Mouse (Mus musculus): Measurements from ENCODE around the gene Pax9.
A peak's percentile ranks its signal among the peaks of the same experiment; 100 is the strongest.

The Pax9 gene

GRCm38 (mm10) chr12:56691427-56692079 is at the start of gene Pax9:
Gene Pax9, plus strand, starts transcription at chr12:56691767.
- DNase-seq (ENCODE audit: low read depth): no peak

GRCm38 (mm10) chr12:56669451-56670122 is 22.0 kb upstream of the Pax9 start:
- no peak for DNase-seq (ENCODE audit: low read depth)

- DNase-seq (ENCODE audit: low read depth): no peak
Measured at GRCm38 (mm10) chr12:56670795-56671194, 20.8 kb upstream of the Pax9 start.

- no peak for DNase-seq (ENCODE audit: low read depth)
Measured at GRCm38 (mm10) chr12:56674726-56675125, 16.8 kb upstream of the Pax9 start.

- no peak for DNase-seq (ENCODE audit: low read depth)
Measured at GRCm38 (mm10) chr12:56677620-56678019, 13.9 kb upstream of the Pax9 start.

GRCm38 (mm10) chr12:56681096-56681811 is 10.3 kb upstream of the Pax9 start:
- peak; percentile 8 for DNase-seq (ENCODE audit: low read depth)

GRCm38 (mm10) chr12:56687640-56688481 is 3.7 kb upstream of the Pax9 start:
- DNase-seq (ENCODE audit: low read depth): no peak

- no peak for DNase-seq (ENCODE audit: low read depth)
Measured at GRCm38 (mm10) chr12:56688482-56688840, 3.1 kb upstream of the Pax9 start.

GRCm38 (mm10) chr12:56688920-56689319 is 2.6 kb upstream of the Pax9 start:
- DNase-seq (ENCODE audit: low read depth): no peak

- no peak for DNase-seq (ENCODE audit: low read depth)
Measured at GRCm38 (mm10) chr12:56689331-56689730, 2.2 kb upstream of the Pax9 start.

GRCm38 (mm10) chr12:56689736-56690135 is 1.8 kb upstream of the Pax9 start:
- no peak for DNase-seq (ENCODE audit: low read depth)

GRCm38 (mm10) chr12:56690366-56690765 is 1.2 kb upstream of the Pax9 start:
- DNase-seq (ENCODE audit: low read depth): no peak

- no peak for DNase-seq (ENCODE audit: low read depth)
Measured at GRCm38 (mm10) chr12:56691001-56691400, 566 bp upstream of the Pax9 start.

GRCm38 (mm10) chr12:56692536-56692935 is 969 bp downstream of the Pax9 start:
- no peak for DNase-seq (ENCODE audit: low read depth)

- DNase-seq (ENCODE audit: low read depth): no peak
Measured at GRCm38 (mm10) chr12:56693411-56694098, 2.0 kb downstream of the Pax9 start.

- DNase-seq (ENCODE audit: low read depth): no peak
Measured at GRCm38 (mm10) chr12:56694361-56694760, 2.8 kb downstream of the Pax9 start.

GRCm38 (mm10) chr12:56694936-56695335 is 3.4 kb downstream of the Pax9 start:
- DNase-seq (ENCODE audit: low read depth): no peak

GRCm38 (mm10) chr12:56695358-56696173 is 4.0 kb downstream of the Pax9 start:
- DNase-seq (ENCODE audit: low read depth): peak; percentile 27

- DNase-seq (ENCODE audit: low read depth): no peak
Measured at GRCm38 (mm10) chr12:56696174-56697010, 4.8 kb downstream of the Pax9 start.
